Mouse (Mus musculus): ENCODE results near the gene Trpm5. TPM values are rescaled to one million over a fixed set of nuclear protein-coding genes. Genes with fewer than 3 reads are reported as not detected.

The Trpm5 gene
- polyA plus RNA-seq, 1 experiment from 2014 or later, result 0.78 TPM

DNA sequence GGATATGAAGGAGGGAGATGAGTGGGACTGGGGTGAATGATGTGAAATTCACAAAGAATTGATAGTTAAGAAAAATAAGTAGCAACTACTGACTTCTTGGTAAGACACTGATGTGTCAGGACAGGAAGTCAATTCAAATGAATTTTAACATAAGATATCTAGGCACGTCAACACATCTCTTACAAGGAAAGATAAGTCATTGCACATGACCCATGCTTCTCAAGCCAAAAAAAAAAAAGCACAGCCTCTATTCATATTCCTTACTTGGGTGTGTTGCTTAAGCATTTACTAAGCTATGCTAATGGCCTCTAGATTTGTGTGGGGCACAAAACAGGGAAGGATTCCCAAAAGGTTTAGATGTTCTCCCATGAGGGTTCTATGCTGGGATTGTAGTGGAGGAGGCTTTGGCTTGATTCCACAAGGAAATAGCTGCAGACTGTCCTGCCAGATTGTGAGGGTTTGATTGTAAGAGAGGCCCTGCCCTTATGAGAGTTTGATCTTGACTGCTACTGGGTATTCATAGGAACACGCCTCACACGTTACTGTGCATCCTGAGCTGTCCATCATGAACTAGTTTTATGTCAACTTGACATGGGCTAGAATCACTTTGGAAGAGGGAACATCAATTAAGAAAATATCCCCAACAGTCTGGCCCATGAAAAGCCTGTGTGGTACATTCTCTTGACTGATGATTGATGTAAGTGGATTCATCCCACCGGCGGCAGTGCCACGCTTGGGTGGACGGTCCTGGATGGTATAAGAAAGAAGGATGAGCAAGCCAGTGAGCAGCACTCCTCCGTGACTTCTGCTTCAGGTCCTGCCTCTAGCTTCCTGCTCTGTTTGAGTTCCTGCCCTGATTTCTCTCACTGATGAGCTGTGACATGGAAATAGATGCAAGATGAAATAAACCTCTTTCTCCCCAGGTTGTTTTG is 59.7 kb downstream of the Trpm5 start:
- Histone ChIP-seq H3K4me1 (ENCODE audit: control insufficient read depth, low read depth, low read length) (no peaks in the 10 kb centered on the region), H3K36me3 (ENCODE audit: control insufficient read depth, insufficient read depth) (no peaks in the 10 kb centered on the region), H3K4me2 (ENCODE audit: low read depth, low read length) (no peak overlapping the region), H3K27ac (ENCODE audit: low read length) (no peak overlapping the region), H3K4me3 (ENCODE audit: low read depth, low read length) (no peak overlapping the region), H3K9me3 (replicated peaks; ENCODE audit: control insufficient read depth, low read length) (no peaks in the 10 kb centered on the region), H3K9ac (ENCODE audit: low read depth, low read length) (no peak overlapping the region), H3K27me3 (ENCODE audit: control insufficient read depth, insufficient read depth, low read depth, low read length) (no peaks in the 10 kb centered on the region)
- ATAC-seq (ENCODE audit: low read depth), result no peak
- WGBS (ENCODE audit: insufficient replicate concordance), result 67% methylated on average over 8 of the region's 8 CpGs

DNA sequence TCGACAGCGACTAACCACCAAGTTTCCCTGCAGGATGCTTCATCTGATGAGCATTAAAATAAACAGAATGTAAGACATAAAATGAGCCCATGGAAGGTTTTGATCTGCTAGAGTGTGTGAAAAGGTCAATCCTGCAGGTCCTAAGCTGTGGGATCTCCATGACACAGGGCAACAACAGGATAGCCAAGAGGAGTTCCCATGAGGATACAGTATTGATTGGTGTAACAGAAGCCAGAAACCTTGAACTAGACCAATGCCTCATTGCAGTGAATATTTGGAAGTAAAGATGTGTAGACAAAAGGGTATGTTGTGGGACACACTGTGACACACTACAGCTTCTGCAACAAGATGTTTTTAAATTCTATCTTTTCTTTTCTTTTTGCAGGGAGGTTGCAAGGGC is 60.3 kb downstream of the Trpm5 start:
- Histone ChIP-seq H3K27me3 (ENCODE audit: control insufficient read depth, insufficient read depth, low read depth, low read length) (no peaks in the 10 kb centered on the region), H3K4me2 (ENCODE audit: low read depth, low read length) (no peak overlapping the region), H3K4me3 (ENCODE audit: low read depth, low read length) (no peak overlapping the region), H3K4me1 (ENCODE audit: control insufficient read depth, low read depth, low read length) (no peaks in the 10 kb centered on the region), H3K9ac (ENCODE audit: low read depth, low read length) (no peak overlapping the region), H3K27ac (ENCODE audit: low read length) (no peak overlapping the region), H3K9me3 (replicated peaks; ENCODE audit: control insufficient read depth, low read length) (no peaks in the 10 kb centered on the region), H3K36me3 (ENCODE audit: control insufficient read depth, insufficient read depth) (no peaks in the 10 kb centered on the region)
- no peak for ATAC-seq (ENCODE audit: low read depth)
- WGBS (ENCODE audit: insufficient replicate concordance), result 85% methylated on average over 2 of the region's 2 CpGs

DNA sequence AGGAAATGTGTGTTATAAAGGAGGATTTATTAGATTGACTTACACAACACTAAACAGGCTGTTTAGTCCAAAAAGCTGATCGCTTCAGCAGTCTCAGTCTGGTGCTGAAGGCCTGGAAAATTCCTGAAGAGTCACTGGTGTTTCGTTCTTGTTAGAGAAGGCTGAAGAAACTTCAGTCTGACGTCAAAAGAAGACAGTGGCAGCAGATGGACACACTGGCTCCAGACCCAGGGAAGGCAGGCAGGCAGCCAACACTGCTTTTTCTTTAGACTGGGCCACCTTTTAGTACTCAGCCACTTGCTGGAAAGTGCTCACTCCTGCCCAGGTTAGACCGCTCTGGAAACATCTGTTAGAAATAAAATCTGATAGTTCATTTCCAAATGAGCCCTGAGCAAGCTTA is 60.9 kb downstream of the Trpm5 start:
- H3K4me3 ChIP-seq (ENCODE audit: low read depth, low read length), result no peak overlapping the region
- no peaks in the 10 kb centered on the region for H3K4me1 ChIP-seq (ENCODE audit: control insufficient read depth, low read depth, low read length)
- H3K27ac ChIP-seq (ENCODE audit: low read length), result no peak overlapping the region
- ATAC-seq (ENCODE audit: low read depth), result no peak
- no peaks in the 10 kb centered on the region for H3K27me3 ChIP-seq (ENCODE audit: control insufficient read depth, insufficient read depth, low read depth, low read length)
- no peak overlapping the region for H3K4me2 ChIP-seq (ENCODE audit: low read depth, low read length)
- H3K36me3 ChIP-seq (ENCODE audit: control insufficient read depth, insufficient read depth), result no peaks in the 10 kb centered on the region
- no peaks in the 10 kb centered on the region for H3K9me3 ChIP-seq (replicated peaks; ENCODE audit: control insufficient read depth, low read length)
- WGBS (ENCODE audit: insufficient replicate concordance), result 70% methylated on average over 4 of the region's 4 CpGs
- H3K9ac ChIP-seq (ENCODE audit: low read depth, low read length), result no peak overlapping the region

DNA sequence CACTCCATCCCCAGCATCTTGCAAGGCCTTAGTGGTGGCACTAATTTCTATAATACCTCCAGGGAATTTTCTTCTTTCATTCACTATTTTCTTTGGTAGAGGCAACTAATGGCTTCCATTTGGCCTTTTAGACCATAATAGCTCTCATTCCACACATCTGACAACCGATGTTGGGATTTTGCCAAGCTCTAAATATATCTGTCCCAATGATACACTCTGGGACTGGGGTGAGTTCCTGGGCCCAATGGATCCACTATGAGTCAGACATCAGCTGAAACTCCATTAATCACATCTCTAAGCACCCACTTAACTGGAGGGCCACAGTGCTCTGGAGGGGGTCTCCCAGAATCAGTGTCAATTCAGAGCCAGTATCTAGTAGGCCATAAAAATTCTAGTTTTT is 62.6 kb downstream of the Trpm5 start:
- Histone ChIP-seq H3K9ac (ENCODE audit: low read depth, low read length) (no peak overlapping the region), H3K27ac (ENCODE audit: low read length) (no peak overlapping the region), H3K27me3 (ENCODE audit: control insufficient read depth, insufficient read depth, low read depth, low read length) (no peaks in the 10 kb centered on the region), H3K4me1 (ENCODE audit: control insufficient read depth, low read depth, low read length) (no peaks in the 10 kb centered on the region), H3K36me3 (ENCODE audit: control insufficient read depth, insufficient read depth) (no peaks in the 10 kb centered on the region), H3K4me3 (ENCODE audit: low read depth, low read length) (no peak overlapping the region), H3K4me2 (ENCODE audit: low read depth, low read length) (no peak overlapping the region), H3K9me3 (replicated peaks; ENCODE audit: control insufficient read depth, low read length) (no peaks in the 10 kb centered on the region)
- 65% methylated on average over 1 of the region's 1 CpGs for WGBS (ENCODE audit: insufficient replicate concordance)
- no peak for ATAC-seq (ENCODE audit: low read depth)

DNA sequence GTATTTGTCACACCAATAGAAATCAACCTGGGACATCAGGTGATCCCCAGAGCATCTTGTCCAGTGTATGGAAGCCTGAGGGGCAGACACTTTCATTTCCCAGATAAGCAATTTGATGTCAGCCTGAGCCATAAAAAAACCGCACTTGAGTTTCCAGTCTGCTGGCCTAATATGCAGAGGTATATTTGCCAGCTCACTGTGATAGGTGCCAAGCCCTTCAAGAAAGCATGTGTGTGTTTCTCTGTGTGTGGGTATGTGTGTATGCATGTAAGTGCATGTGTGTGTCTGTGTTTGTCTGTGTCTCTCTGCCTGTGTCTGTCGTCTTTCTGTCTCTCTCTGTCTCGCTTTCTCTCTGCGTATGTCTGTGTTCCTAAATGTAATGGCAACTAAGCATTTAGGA is 67.2 kb downstream of the Trpm5 start:
- no peak overlapping the region for H3K4me2 ChIP-seq (ENCODE audit: low read depth, low read length)
- no peaks in the 10 kb centered on the region for H3K27me3 ChIP-seq (ENCODE audit: control insufficient read depth, insufficient read depth, low read depth, low read length)
- WGBS (ENCODE audit: insufficient replicate concordance), result 81% methylated on average over 4 of the region's 4 CpGs
- no peak for ATAC-seq (ENCODE audit: low read depth)
- no peak overlapping the region for H3K4me3 ChIP-seq (ENCODE audit: low read depth, low read length)
- no peaks in the 10 kb centered on the region for H3K4me1 ChIP-seq (ENCODE audit: control insufficient read depth, low read depth, low read length)
- no peak overlapping the region for H3K27ac ChIP-seq (ENCODE audit: low read length)
- no peaks in the 10 kb centered on the region for H3K9me3 ChIP-seq (replicated peaks; ENCODE audit: control insufficient read depth, low read length)
- H3K36me3 ChIP-seq (ENCODE audit: control insufficient read depth, insufficient read depth), result no peaks in the 10 kb centered on the region
- H3K9ac ChIP-seq (ENCODE audit: low read depth, low read length), result no peak overlapping the region

DNA sequence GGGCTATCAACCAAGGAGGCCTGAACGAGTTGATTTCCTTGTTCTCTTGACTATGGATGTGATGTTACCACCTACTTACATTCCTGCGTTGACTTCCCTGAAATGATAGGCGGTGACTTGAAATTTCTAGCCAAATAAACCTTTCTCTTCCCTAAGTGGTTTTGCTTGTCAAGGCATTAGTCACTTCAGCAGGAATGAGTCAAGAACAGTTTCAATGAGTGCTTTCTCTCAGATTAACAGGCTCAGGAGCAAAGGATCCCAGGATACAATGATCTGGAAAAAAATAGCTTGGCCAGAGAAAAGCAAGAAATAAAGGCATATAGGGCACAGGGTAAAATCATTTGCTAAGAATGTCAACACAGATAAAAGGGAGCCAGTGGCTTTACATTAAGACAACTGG is 68.9 kb downstream of the Trpm5 start:
- H3K27ac ChIP-seq (ENCODE audit: low read length), result no peak overlapping the region
- no peaks in the 10 kb centered on the region for H3K9me3 ChIP-seq (replicated peaks; ENCODE audit: control insufficient read depth, low read length)
- H3K27me3 ChIP-seq (ENCODE audit: control insufficient read depth, insufficient read depth, low read depth, low read length), result no peaks in the 10 kb centered on the region
- H3K36me3 ChIP-seq (ENCODE audit: control insufficient read depth, insufficient read depth), result no peaks in the 10 kb centered on the region
- H3K4me2 ChIP-seq (ENCODE audit: low read depth, low read length), result no peak overlapping the region
- no peaks in the 10 kb centered on the region; the same call in none of the 2 replicates for H3K4me1 ChIP-seq (ENCODE audit: control insufficient read depth, low read depth, low read length)
- no peak overlapping the region for H3K4me3 ChIP-seq (ENCODE audit: low read depth, low read length)
- WGBS (ENCODE audit: insufficient replicate concordance), result 69% methylated on average over 3 of the region's 3 CpGs
- ATAC-seq (ENCODE audit: low read depth), result no peak
- no peak overlapping the region for H3K9ac ChIP-seq (ENCODE audit: low read depth, low read length)

DNA sequence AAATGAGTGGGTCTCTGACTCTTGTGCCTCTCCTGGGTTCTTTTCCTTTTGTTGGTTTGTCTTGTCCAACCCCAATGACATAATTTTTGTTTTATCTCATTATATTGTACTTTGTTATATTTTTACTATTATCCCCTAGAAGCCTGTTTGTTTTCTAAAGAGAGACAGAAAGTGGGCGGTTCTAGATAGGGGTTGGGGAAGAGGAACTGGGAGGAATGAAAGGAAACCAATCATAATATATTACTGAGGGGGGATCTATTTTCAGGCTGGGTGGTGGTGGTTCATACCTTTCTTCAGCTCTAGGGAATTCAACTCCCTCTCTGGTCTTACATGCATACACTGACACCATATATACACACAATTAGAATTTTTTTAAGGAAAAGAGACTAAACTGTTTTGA is 70.1 kb downstream of the Trpm5 start:
- no peaks in the 10 kb centered on the region for H3K9me3 ChIP-seq (replicated peaks; ENCODE audit: control insufficient read depth, low read length)
- H3K4me2 ChIP-seq (ENCODE audit: low read depth, low read length), result no peak overlapping the region
- no peak for ATAC-seq (ENCODE audit: low read depth)
- no peaks in the 10 kb centered on the region for H3K27me3 ChIP-seq (ENCODE audit: control insufficient read depth, insufficient read depth, low read depth, low read length)
- H3K36me3 ChIP-seq (ENCODE audit: control insufficient read depth, insufficient read depth), result no peaks in the 10 kb centered on the region
- no peaks in the 10 kb centered on the region; the same call in none of the 2 replicates for H3K4me1 ChIP-seq (ENCODE audit: control insufficient read depth, low read depth, low read length)
- H3K9ac ChIP-seq (ENCODE audit: low read depth, low read length), result no peak overlapping the region
- H3K4me3 ChIP-seq (ENCODE audit: low read depth, low read length), result no peak overlapping the region
- H3K27ac ChIP-seq (ENCODE audit: low read length), result no peak overlapping the region
- WGBS (ENCODE audit: insufficient replicate concordance), result 62% methylated on average over 1 of the region's 1 CpGs

DNA sequence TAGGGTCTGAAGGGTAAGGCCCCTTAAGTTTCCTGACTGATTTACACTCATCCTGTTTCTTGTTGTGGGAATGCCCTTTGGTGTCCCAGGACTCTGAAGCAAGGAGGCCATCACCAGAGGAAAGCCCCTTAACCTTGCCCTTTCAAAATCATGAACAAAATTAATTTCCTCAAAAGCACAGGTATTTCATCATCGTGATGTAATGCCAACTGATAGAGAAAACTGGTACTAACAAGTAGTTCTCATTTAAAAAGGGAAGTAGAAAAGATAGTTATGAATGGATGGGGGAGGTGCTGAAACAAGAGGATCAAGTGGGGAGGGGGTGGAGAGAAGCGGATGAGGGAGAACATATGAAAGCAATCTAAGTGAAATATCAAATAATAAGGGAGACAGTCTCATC is 70.9 kb downstream of the Trpm5 start:
- Histone ChIP-seq H3K4me2 (ENCODE audit: low read depth, low read length) (no peak overlapping the region), H3K9me3 (replicated peaks; ENCODE audit: control insufficient read depth, low read length) (no peaks in the 10 kb centered on the region), H3K27me3 (ENCODE audit: control insufficient read depth, insufficient read depth, low read depth, low read length) (no peaks in the 10 kb centered on the region), H3K36me3 (ENCODE audit: control insufficient read depth, insufficient read depth) (no peaks in the 10 kb centered on the region; the same call in 1 of the 2 replicates), H3K27ac (ENCODE audit: low read length) (no peak overlapping the region), H3K4me3 (ENCODE audit: low read depth, low read length) (no peak overlapping the region), H3K4me1 (ENCODE audit: control insufficient read depth, low read depth, low read length) (no peaks in the 10 kb centered on the region; the same call in none of the 2 replicates), H3K9ac (ENCODE audit: low read depth, low read length) (no peak overlapping the region)
- no peak for ATAC-seq (ENCODE audit: low read depth)
- WGBS (ENCODE audit: insufficient replicate concordance), result 54% methylated on average over 2 of the region's 2 CpGs

DNA sequence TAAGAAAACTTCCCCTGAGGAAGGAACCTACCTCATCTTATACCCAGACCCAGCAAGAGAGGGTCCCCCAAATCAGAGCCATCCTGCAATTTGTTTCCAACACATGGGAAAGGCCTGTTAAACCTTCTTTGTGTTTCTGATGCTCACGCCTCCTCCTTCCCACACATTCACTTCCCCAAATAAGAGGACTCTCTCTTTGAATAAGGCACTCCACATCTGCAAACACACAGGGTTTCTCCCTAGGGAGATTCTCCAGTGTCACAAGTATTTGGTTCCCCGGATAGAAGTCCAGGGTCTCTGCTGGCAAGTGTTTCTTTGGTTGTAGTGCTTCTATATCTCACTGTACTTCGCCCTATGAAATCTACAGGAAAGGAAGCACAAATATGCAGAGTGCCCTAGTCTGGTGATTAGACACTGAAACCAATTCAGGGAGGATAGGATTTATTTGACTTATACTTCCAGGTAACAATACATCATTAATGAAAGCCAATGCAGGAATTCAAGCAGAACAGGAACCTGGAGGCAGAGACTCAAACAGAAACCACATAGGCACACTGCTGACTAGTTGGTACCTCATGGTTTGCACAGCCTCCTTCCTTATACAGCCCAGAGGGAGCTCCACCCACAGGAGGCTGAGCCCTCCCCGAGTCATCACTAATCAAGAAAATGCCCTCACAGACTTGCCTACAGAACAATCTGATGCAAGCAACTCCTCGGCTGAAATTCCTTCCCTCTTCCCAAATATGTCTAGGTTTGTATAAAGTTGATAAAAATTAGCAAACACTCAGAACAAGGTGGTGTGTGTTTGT is 72.9 kb downstream of the Trpm5 start:
- WGBS (ENCODE audit: insufficient replicate concordance), result 39% methylated on average over 5 of the region's 5 CpGs
- no peak overlapping the region for H3K9ac ChIP-seq (ENCODE audit: low read depth, low read length)
- no peaks in the 10 kb centered on the region; the same call in 1 of the 2 replicates for H3K36me3 ChIP-seq (ENCODE audit: control insufficient read depth, insufficient read depth)
- no peak overlapping the region for H3K27ac ChIP-seq (ENCODE audit: low read length)
- H3K4me3 ChIP-seq (ENCODE audit: low read depth, low read length), result no peak overlapping the region
- H3K9me3 ChIP-seq (replicated peaks; ENCODE audit: control insufficient read depth, low read length), result no peaks in the 10 kb centered on the region
- no peak overlapping the region for H3K4me2 ChIP-seq (ENCODE audit: low read depth, low read length)
- H3K4me1 ChIP-seq (ENCODE audit: control insufficient read depth, low read depth, low read length), result no peaks in the 10 kb centered on the region; the same call in none of the 2 replicates
- ATAC-seq (ENCODE audit: low read depth), result no peak
- H3K27me3 ChIP-seq (ENCODE audit: control insufficient read depth, insufficient read depth, low read depth, low read length), result no peaks in the 10 kb centered on the region

Data from liver, embryonic 16.5 days (tissue).